Mouse (Mus musculus): ENCODE measurements at regions not wholly inside any gene's neighbourhood (a gene's known extent, or its start where the extent isn't known, plus 50 kb on each side); places are given as distances from the start of the nearest gene placed in this dataset.

GRCm38 (mm10) chr4:62808553-62808950, 156.8 kb upstream of the Zfp618 start:
- DNase-seq (ENCODE audit: low read depth, low spot score), result no peak

DNA sequence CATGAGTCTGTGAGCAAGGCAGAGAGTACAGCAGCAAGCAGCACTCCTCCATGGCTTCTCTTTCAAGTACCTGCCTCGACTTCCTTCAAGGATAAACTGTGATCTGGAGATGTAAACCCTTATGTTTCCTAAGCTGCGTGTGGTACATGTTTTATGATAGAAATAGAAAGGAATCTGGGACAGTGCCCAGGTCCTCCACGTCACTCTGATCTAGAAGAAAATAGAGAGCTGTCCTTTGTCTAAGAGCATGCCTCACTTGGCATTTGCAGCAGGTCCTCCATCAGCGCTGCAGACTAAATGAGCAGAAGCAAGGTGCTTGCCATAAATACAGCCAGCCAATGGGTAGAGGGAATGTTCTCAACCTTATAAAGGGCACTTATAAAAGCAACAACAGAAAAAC, 156.3 kb upstream of the Zfp618 start:
- no peak for DNase-seq (ENCODE audit: low read depth, low spot score)

- DNase-seq (ENCODE audit: low read depth, low spot score), result no peak
These were observed 145.5 kb upstream of the Zfp618 start for GRCm38 (mm10) chr4:62819889-62820288.

DNA sequence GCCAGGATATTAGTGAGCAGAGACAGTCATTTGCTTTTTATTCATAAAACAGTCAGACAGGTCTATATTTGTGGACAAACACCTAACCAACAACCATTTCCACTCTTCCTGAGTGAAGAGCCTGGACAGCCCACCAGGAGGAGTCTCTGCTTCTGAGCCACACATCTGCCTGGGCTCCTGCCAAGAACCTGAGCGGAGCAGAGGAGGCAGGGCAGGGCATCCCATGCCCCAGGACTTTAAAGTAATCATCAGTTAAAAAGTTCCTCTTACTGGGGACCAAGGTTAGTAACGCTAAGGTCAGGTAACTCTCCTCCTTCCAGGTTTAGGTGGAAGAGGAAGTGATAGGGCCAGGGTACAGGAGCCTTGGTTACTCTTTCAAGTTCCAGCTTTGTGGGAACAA, 144.1 kb upstream of the Zfp618 start:
- no peak for DNase-seq (ENCODE audit: low read depth, low spot score)

GRCm38 (mm10) chr4:62822568-62822967, 142.8 kb upstream of the Zfp618 start:
- DNase-seq (ENCODE audit: low read depth, low spot score), result peak; percentile 42

DNA sequence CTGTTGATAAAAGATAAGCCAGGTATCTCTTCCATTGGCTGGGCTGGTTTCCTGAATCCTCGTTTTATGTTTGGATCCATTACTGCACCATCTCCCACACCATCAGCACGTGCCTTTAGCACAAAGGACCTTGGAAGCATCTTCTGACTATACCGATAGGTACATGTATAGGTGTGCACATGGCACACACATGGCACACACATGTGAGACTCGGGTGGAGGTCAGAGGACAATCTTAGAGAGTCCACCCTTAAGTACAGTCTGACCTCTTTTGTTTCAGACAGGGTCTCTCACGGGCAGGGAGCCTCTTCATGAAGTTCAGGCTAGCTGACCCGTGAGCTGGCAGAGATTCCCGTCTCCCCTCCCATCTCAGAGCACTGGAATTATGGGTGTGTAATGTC, 142.3 kb upstream of the Zfp618 start:
- no peak for DNase-seq (ENCODE audit: low read depth, low spot score)

DNA sequence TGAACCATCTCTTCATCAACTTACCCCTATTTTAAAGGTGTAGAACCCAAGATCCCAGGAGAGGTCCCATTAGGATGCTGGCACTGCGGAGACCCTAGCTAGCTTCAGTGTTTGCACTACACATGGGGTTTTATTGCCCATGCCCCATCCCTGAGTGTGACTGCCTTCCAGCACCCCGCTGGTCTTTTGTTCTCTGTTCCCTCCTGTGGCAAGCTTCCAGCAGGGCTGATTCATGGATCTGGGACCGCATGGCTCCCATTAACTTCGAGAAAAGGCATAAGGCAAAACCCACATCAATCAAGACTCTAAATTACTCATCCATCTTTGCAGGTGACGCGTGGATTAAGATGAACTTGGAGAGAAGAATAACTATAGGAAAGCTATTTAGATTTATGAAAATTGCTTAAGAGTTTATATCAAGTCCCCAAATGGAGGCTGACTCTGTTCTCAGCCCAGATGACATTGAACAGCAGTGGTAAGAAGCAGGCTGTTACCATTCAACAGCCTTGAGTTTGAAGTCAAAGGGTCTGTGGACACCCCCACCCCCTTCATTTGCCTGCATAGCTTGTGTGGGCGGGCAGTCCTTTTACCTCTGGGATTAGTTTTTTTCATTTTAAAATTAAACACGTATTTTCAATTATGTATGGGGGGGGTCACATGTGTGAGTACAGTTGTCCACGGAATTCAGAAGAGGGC, 141.7 kb upstream of the Zfp618 start:
- DNase-seq (ENCODE audit: low read depth, low spot score), result no peak

DNA sequence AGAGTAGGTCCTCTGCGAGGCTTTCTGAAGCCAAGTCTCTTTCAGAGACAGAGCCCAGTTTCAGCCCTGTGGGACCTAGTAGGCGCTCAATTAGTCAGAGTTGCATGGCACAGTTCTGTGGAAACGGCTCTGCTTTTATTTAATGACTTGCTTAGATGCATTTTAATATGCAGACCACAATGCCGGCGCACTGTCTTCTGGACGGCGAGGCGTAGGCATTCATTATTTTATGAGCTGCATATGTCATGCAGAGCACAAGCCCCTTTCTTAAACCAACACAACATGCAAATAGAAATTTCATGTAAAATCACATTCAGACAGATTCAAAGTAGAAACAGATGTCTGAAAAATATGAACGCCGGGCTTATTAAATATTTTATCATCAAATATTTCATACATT, 140.8 kb upstream of the Zfp618 start:
- DNase-seq (ENCODE audit: low read depth, low spot score), result no peak

- DNase-seq (ENCODE audit: low read depth, low spot score), result no peak
These were observed 140.1 kb upstream of the Zfp618 start for GRCm38 (mm10) chr4:62825256-62825655.

GRCm38 (mm10) chr4:62828963-62829362, 136.4 kb upstream of the Zfp618 start:
- DNase-seq (ENCODE audit: low read depth, low spot score), result no peak

DNA sequence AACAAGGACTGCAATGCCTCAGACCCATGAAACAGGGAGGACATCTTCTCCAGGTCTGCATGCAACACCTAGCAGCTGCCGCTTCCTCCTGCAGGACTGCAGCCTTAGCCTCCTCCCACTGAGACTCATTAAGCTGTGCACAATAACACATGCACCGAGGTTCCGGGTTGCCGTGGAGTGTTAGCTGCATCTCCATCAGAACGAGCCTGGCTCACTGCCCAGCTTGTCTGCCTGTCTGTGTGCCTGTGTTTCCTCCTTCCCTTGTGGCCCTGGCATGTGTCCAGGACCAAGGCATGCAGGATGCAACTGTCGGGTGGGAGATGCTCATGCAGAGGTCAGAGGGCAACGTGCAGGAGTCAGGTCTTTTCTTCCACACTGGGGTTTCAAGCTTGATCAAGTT, 131.4 kb upstream of the Zfp618 start:
- DNase-seq (ENCODE audit: low read depth, low spot score), result no peak

DNA sequence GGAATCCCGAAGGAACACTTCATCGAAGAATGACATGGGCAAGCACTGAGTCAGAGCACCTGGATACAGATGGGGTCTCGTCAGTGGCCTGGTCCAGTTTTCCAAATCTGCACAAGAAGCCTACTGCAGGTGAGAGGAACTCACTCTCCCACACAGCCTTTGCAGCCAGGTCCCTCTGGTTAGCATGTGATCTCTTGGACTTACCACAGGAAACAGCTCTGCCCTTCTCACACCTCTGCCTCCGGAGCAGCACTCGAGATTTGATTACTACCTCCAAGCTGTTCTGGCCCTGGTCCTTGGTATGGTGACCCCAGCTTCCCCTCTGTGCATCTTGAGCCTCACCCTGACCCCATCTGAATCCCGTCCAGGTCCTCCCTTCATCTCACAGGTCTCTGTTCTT, 128.5 kb upstream of the Zfp618 start:
- DNase-seq (ENCODE audit: low read depth, low spot score), result no peak

DNA sequence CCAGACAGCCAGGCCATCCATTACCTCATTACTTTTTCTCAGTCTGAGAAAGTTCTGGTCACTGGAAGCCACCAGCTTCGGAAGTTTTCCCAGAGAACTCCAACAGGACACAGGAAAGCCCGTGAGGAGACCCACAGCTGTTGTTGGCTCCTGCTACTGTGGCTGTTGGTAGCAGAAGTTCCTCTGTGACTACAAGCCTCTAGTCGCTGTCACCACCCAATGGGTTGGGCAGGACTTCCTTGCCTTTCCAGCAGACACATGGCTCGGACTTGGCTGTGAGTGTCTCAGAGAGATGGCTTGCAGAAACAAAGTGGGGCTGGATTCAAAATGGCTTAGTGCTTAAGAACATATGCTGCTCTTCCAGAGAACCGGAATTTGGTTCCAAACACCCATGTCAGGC, 114.8 kb upstream of the Zfp618 start:
- no peak for DNase-seq (ENCODE audit: low read depth, low spot score)

- DNase-seq (ENCODE audit: low read depth, low spot score), result peak; percentile 7
These were observed 112.0 kb upstream of the Zfp618 start for GRCm38 (mm10) chr4:62853335-62853734.

GRCm38 (mm10) chr4:62856406-62856805, 109.0 kb upstream of the Zfp618 start:
- no peak for DNase-seq (ENCODE audit: low read depth, low spot score)

DNA sequence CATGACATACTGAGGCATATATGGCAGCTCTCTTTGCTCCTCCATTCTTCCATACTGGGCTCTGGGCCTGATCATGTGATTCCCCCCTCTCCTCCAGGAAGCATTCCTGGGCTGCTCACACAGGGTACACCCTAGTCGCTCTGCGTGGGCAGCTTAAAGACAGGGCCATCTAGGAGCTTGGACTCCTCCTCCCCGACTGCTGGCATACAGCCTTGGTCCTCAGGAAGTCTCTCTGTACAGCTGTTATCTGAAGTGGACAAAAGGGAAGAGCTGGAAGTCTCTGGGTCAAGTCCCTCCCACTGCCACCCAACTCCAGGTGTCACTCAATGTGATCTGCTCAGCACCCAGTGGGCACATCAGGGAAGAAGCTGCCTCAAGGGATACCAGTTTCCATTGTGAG, 102.6 kb upstream of the Zfp618 start:
- DNase-seq (ENCODE audit: low read depth, low spot score), result no peak

DNA sequence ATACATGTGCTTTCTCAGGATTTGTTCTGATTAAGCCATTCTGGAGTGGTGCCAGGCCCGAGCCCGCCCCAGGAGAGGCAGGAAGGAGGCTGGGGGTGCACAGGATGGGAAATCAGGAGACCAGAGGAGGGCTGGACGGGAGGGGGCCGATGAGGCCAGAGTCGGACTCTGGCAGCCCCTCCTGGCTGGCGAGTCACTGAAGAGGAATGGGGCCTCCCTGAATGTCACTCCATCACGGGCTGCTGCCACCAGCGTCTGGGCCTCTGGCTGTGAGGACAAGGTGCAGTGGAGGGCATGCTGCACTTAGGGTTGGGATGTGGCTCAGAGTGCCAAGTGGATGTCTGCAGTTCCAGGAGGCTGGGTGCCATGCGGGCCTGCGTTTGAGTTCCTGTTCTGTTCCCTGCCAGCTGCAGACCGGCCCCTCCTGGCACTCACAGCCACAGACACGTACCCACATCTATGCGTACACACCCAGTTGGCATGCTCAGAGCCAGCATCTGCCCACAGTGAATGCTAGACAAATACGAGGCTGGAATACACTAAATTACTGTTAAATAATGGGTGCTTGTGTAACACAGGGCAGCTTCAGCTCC, 94.9 kb upstream of the Zfp618 start:
- no peak for DNase-seq (ENCODE audit: low read depth, low spot score)

DNA sequence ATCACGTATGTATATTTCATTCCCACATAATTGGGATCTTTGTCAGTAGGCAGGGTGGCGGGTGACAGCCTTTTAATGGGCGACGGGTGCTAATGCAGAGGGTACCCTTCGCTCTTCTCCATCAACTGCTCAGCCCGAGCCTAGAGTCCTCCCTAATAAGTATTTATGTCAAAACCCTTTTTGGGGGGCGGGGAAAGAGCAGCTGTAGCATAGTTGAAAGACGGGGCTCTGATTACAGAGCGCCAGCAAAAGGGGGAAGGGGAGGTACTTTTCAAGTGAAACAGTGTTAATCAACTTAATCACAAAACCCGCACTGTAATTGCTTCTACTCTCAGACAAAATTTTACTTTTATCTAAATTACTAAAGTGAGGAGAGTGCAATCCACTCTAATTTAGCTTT, 92.8 kb upstream of the Zfp618 start:
- DNase-seq (ENCODE audit: low read depth, low spot score), result no peak

GRCm38 (mm10) chr4:62873986-62874385, 91.4 kb upstream of the Zfp618 start:
- DNase-seq (ENCODE audit: low read depth, low spot score), result no peak

GRCm38 (mm10) chr4:62878063-62878462, 87.3 kb upstream of the Zfp618 start:
- no peak for DNase-seq (ENCODE audit: low read depth, low spot score)

DNA sequence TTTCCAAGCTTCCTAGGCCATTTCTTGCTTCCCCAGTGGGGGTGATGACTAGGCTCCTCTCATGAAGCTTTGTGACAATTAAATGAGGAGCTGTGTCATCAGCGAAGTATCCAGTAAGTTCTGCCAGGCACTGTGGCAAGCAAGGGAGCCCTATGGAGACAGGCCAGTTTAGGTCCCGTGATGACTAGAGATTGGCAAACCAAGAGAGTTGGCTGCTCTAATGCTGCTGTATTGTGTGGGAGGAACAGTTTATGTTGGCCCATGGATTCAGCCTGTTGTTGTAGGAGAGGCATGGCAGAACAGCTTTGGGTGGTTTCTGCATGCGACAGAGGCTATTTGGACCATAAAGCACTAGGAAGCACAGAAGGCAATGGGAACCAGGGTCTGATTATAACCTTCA, 86.4 kb upstream of the Zfp618 start:
- DNase-seq (ENCODE audit: low read depth, low spot score), result no peak

DNA sequence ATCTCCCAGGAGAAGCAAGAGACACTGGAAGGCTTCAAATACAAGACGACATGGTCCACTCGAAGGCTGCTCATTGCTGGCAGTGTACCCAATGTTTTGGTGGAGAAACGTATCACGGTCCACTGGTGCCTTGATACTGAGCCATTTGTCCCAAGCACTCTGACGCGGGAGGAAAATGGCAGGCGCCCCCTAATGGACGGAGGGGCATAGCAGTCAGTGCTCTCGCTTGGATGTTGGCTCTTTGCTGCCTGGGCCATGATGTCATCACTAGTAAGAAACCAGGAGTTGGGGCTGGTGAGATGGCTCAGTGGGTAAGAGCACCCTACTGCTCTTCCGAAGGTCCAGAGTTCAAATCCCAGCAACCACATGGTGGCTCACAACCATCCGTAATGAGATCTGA, 83.5 kb upstream of the Zfp618 start:
- DNase-seq (ENCODE audit: low read depth, low spot score), result peak; percentile 9

GRCm38 (mm10) chr4:62882276-62882675, 83.1 kb upstream of the Zfp618 start:
- no peak for DNase-seq (ENCODE audit: low read depth, low spot score)

- no peak for DNase-seq (ENCODE audit: low read depth, low spot score)
These were observed 76.6 kb upstream of the Zfp618 start for GRCm38 (mm10) chr4:62888736-62889135.
